Mouse (Mus musculus): ENCODE data around the gene Glod4.

DNA sequence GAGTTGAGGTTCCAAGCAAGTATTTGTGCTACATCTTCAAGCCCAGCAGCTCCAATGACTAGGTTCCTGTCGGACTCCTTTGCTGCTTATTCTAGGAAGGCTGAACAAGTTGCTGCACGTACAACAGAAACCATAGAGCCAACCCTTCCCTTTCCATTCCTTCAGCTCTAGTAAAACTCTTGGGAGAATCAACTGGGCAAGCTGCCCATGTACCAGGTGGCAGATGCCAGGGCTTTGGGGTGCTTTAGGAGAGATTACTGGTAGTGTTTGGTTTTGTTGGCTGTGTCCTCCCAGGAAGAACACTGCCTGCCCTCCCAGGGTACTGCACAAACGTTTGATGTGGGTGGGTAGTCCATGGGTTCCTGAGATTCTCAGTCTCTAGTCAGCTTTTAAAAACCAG lies 8.5 kb upstream of the Glod4 start:
- no peak for TF ChIP-seq EP300 (IDR thresholded peaks at IDR 0.05; ENCODE audit: insufficient read depth, low read depth, low read length)
- no peak for TF ChIP-seq POLR2A (IDR thresholded peaks at IDR 0.05; ENCODE audit: insufficient read depth, low read length)
- TF ChIP-seq CTCF (IDR thresholded peaks at IDR 0.05; ENCODE audit: low read depth, low read length), result no peak
